Mouse (Mus musculus): ENCODE measurements at regions not wholly inside any gene's neighbourhood (a gene's known extent, or its start where the extent isn't known, plus 50 kb on each side); places are given as distances from the start of the nearest gene placed in this dataset.
A peak's percentile ranks its signal among the peaks of the same experiment; 100 is the strongest.
"Not testable (repeated sequence)": the region's sequence is repeated elsewhere in the genome, so short reads cannot be mapped to it uniquely, and the experiment has no call there.

- intact Hi-C loops (cut with DNase I): no loop called here
- DNase-seq (ENCODE audit: low spot score in 2 of 2): peak in 1 of 2 experiments; percentile 17
Observed at GRCm38 (mm10) chr9:81312047-81312446, 321.6 kb downstream of the Htr1b start.

DNA sequence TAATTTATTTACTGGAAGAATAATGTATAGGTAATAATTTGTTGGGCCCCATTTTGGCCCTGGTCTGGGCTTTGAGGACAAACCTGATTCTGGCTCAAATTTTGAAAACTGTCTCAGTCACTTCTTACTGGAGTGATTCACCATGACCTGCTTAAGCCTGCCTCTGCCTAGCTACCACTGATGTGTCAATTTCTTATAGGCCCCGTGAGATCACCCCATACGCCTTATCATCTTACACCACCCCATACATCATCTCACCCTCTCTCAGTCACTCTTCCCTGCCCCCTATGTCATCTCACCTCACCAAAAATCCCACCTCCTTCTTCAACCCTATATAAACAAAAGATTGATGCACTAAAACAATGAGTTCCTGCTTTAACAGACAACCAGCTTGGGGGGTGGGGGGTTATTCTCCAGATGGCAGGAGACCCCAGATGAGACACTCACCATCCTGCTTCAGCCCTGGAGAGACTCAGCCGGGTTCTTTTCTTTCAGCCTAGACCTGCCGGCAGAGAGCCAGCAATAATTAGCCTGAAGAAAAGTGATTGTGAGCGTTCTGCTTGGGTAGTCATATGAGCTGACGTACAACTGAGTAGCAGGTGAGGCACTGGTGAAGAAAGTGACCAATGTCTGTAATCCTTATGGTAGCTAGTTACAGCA, 325.0 kb downstream of the Htr1b start:
- no peak for DNase-seq (ENCODE audit: low spot score in 2 of 2)
- intact Hi-C loops (cut with DNase I): no loop called here

- intact Hi-C loops (cut with DNase I): no loop called here
- DNase-seq (ENCODE audit: low spot score in 2 of 2): no peak
Observed at GRCm38 (mm10) chr9:81305437-81306046, 328.1 kb downstream of the Htr1b start.

- intact Hi-C loops (cut with DNase I): no loop called here
- DNase-seq (ENCODE audit: low spot score in 2 of 2): no peak
Observed at GRCm38 (mm10) chr9:81275751-81276150, 357.9 kb downstream of the Htr1b start.

DNA sequence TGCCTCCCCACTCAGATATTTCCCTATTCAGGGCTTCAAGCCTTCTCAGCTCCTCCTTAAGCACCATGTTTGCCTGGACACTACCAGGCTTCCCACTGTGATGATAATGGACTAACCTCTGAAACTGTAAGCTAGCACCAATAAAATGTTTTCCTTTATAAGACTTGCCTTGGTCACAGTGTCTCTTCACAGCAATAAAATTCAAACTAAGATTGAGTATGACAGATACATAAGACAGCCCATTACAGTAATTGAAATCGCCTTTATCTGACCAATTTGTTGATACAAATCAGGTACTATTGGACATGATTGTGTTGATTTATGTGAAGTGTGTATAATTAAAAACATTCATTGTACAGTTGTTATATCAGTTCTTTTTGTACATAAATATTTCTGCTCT, 358.3 kb downstream of the Htr1b start:
- intact Hi-C loops (cut with DNase I): no loop called here
- no peak for DNase-seq (ENCODE audit: low spot score in 2 of 2)

- DNase-seq (ENCODE audit: low spot score in 2 of 2); intact Hi-C loops (cut with DNase I): not testable (repeated sequence)
Observed at GRCm38 (mm10) chr9:81224957-81225356, 408.7 kb downstream of the Htr1b start.

DNA sequence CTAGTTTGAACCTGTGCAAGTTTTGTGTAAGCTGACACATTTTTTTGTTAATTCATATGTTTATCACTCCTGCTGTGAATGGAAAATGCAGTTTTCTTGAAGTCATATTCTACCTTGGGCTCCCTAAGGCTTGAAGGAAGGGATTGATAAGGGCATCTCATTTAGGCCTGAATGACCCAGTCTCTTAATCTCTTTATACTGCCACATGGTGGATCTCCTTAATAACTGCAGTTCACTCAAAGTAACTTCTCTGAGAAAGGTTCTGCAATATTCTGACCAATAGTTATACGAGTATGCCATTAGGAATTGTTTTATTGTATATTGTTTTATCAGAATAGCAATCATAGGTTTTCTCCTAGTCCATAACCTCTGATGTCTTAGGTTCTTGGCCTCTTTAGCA, 415.7 kb downstream of the Htr1b start:
- DNase-seq (ENCODE audit: low spot score in 2 of 2): no peak
- intact Hi-C loops (cut with DNase I): no loop called here

GRCm38 (mm10) chr9:81215601-81216141, 418.0 kb downstream of the Htr1b start:
- no peak for DNase-seq (ENCODE audit: low spot score in 2 of 2)
- intact Hi-C loops (cut with DNase I): no loop called here

DNA sequence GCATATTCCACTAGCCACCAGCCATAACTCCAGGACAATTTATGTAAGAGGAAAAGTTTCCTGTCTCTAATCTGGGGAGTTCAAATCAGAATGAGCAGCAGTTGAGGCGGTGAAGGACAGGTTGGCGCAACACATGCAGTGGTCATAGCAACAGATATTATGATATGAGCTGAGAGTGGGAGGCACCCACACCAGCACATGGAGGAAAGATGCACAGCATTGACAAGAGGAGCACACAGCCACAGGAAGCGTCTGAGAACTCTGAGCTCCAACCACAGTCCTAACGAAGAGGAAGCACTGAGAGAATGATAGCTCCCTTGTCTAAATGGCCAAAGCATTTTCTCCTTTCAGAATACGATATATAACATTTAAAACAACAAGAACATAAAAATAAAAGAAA, 418.9 kb downstream of the Htr1b start:
- intact Hi-C loops (cut with DNase I): no loop called here
- DNase-seq (ENCODE audit: low spot score in 2 of 2): no peak

GRCm38 (mm10) chr9:81192643-81193042, 441.0 kb downstream of the Htr1b start:
- DNase-seq (ENCODE audit: low spot score in 2 of 2): no peak
- intact Hi-C loops (cut with DNase I): no loop called here
